Mouse (Mus musculus) adrenal gland (tissue): Measurements from ENCODE around the gene Olfr461.
"Not testable (repeated sequence)": the region's sequence is repeated elsewhere in the genome, so short reads cannot be mapped to it uniquely, and the experiment has no call there.

Experiments
- intact Hi-C: fragments of 180-260 bp; cut with DNase I; formaldehyde crosslinking; loops from one replicate; pipeline ENCODE4 v1.15.1; 2025
- long read RNA-seq, 2 experiments: library from polyadenylated mRNA; unstranded; transcript quantifications; one replicate each; pipeline ENCODE4 v2.0.0; 2020; ENCODE audit warnings: borderline replicate concordance in 1 of 2; ENCODE audit not compliant: insufficient replicate concordance in 1 of 2

The Olfr461 gene
- long read RNA-seq, experiment 1, result 0 reads
- long read RNA-seq, experiment 2, result 0 reads

GRCm38 (mm10) chr6:40554950-40555349, at the start of gene Olfr461:
Olfr461 (minus strand) TSS chr6:40555050.
- intact Hi-C loops, result no loop called here

GRCm38 (mm10) chr6:40598546-40598945, 43.7 kb upstream of the Olfr461 start:
- intact Hi-C loops, result not testable (repeated sequence)

DNA sequence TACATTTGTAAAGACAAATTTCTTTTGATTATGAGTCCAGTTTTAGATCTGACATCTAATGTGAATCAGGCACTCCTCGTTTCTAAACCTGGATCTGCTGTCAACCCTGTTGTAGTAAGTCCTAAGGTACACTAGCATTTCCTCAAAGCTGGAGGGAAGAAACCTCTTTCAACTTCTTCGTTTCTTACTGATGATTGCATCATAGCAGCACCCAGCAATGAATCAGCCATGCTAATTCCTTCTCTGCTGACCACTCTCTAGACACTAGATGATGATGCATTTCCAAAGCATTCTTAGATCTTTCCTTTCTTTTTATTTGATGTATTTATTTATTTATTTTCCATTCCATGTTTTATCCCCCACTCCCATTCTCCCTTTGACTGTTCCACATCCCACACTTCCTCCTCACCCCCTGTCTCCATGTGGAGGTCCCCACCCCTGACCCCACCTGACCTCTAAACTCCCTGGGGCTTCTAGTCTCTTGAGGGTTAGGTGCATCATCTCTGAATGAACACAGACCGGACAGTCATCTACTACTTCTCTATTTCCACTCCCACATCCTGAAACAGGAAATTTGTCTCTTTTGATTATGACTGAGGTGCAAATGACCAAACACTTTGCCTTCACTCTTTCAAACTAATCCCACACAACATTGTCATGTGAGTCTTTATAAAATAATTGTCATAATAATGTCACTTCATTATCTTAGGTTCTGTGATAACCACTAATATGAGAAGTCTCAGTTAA, 40.1 kb upstream of the Olfr461 start:
- intact Hi-C loops, result no loop called here

DNA sequence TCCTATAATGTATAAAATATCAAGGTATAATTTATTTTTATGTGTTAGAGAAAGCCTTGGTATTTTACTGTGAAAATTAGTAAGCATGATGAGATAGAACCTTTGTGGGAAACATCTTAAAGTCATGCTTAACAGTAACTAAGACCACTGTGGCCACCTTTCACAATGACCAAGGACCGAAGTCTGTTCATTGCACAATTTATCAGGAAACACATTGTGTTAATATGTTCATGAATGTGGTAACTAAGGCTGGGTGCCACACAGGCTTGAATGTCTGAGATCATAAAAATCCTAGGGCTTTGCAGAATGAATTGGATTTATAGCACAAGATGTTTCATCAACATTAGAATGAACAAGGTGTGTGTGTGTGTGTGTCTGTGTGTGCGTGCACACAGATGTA, 33.5 kb upstream of the Olfr461 start:
- intact Hi-C loops, result no loop called here

GRCm38 (mm10) chr6:40585645-40586044, 30.8 kb upstream of the Olfr461 start, which contains the start of gene Clec5a:
Clec5a (minus strand) TSS chr6:40585821.
- intact Hi-C loops, result no loop called here

GRCm38 (mm10) chr6:40584336-40584735, 29.5 kb upstream of the Olfr461 start:
- intact Hi-C loops, result no loop called here

DNA sequence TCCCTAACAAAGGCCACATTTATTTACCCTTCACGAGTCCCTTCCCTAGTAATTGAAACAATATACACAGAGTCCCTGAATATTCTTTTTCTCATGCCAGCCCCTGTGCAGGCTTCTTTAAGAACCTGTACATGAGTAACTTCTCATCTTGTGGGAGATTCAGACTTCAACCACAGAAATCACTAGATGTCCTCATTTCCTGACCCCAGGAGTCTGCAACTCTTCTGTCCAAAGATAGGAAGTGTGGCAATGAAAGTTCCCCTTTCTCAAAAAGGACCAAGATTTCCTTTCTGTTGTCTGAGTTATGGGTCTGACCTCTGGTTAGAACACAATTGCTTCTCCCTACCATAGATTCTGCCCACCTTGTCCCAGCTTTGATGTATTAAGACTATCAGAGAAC, 21.5 kb upstream of the Olfr461 start:
- intact Hi-C loops, result no loop called here

GRCm38 (mm10) chr6:40573618-40574017, 18.8 kb upstream of the Olfr461 start:
- intact Hi-C loops, result no loop called here

DNA sequence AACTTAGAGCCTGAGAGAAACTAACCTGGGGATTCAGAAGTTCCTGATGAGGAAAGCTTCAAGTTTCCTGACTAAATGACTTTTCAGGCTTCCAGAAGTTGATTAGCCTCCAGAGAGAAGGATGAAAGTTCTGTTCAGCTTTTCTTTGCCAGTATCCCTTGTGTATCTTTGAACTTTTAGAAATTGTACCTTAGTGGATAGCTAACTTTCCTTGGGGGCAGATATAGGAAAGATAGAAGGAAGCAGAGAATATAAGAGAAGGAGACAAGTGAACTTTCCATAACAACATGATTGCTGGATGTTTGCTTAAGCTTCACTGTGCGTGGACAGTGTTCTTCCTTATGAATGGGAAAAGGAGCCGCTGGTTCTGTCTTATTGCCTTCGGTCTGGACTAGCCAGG, 14.3 kb upstream of the Olfr461 start, which contains the start of gene Olfr460:
Gene Olfr460 (plus strand): TSS at position 301 of the 400 bp plus-strand sequence.
- intact Hi-C loops, result no loop called here

- intact Hi-C loops, result no loop called here
These were observed 10.2 kb downstream of the Olfr461 start for GRCm38 (mm10) chr6:40544690-40545089.

DNA sequence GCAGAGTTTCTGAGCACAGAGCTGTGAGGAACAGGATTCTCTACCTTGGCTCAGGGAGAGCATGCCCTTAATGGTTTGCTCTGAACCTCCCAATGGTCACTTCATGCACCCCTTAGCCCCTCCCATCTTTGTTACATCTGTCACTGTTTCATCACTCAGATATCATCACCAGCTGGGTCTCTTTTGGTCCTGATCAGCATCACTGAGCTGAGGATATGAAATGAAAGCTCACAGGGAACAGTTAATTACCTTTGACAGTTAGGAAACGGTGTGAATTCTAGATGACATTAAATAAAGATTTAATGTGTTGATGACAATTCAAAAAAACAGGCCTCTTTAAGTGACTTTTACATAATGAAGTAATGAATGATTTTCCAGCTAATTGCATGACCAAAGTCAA, 35.4 kb downstream of the Olfr461 start, which contains the start of gene Prss37:
Gene Prss37 (minus strand): TSS at position 101 of the 400 bp plus-strand sequence.
- intact Hi-C loops, result no loop called here

- intact Hi-C loops, result no loop called here
These were observed 61.6 kb downstream of the Olfr461 start, which contains the start of gene Tas2r108 for GRCm38 (mm10) chr6:40493229-40493628. Tas2r108 (plus strand) TSS chr6:40493529.
